Mouse (Mus musculus) left cerebral cortex, adult 6 months (tissue): ENCODE results near the gene Flt3l. TPM values are rescaled to one million over a fixed set of nuclear protein-coding genes. Genes with fewer than 3 reads are reported as not detected.

Experiments
- long read RNA-seq, 2 experiments: library from polyadenylated mRNA; unstranded; transcript quantifications; one replicate each; pipeline ENCODE4 v2.0.0; 2019 to 2020
- polyA plus RNA-seq: library from polyadenylated mRNA; unstranded; fragments of <200 nt; fragmentation: Nextera tagmentation; gene quantifications from 2 replicates; pipeline ENCODE4 v1.2.3, GENCODE M21; 2021

Flt3l gene
- 0.70 and 0.99 TPM in 2 replicates for polyA plus RNA-seq
- long read RNA-seq, experiment 1, partial matches to known transcripts, result 0 of 4 reads
- long read RNA-seq, experiment 1, other reads (novel, unspliced or antisense), result 4 of 4 reads
- long read RNA-seq, experiment 2, partial matches to known transcripts, result 0 of 2 reads
- long read RNA-seq, experiment 2, other reads (novel, unspliced or antisense), result 2 of 2 reads

DNA sequence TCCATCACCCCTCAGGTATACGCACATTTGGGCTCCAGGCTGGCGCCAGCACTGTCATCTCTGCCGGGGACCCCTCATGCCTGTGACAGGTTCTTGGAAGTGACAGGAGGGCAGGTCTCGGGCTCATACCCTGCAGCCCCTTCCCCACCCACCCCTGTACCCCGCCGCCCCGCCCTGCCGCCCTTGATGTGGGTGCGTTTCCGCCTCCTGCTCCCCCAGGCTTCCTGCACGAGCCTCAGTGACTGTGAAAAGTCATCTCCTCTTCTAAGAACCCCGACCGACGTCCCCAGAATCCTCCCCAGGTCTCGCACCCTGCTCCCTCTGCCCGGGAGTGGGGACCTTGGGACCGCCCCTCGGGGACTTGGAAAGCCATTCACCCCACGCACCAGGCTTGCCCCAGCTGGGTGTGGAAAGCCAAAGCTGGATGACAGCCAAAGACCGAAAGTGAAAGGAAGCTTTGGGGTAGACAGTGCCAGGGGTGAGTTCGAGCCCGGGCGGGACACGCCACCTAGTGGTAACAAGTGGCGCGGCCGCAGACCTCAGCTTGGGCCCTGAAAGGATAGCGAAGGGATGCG is at the start of gene Flt3l, which contains the start of gene Gm45713:
Gene Flt3l (minus strand): TSS at position 440 of the 575 bp plus-strand sequence.
Gene Gm45713 (minus strand): TSS at position 239 of the 575 bp plus-strand sequence.

DNA sequence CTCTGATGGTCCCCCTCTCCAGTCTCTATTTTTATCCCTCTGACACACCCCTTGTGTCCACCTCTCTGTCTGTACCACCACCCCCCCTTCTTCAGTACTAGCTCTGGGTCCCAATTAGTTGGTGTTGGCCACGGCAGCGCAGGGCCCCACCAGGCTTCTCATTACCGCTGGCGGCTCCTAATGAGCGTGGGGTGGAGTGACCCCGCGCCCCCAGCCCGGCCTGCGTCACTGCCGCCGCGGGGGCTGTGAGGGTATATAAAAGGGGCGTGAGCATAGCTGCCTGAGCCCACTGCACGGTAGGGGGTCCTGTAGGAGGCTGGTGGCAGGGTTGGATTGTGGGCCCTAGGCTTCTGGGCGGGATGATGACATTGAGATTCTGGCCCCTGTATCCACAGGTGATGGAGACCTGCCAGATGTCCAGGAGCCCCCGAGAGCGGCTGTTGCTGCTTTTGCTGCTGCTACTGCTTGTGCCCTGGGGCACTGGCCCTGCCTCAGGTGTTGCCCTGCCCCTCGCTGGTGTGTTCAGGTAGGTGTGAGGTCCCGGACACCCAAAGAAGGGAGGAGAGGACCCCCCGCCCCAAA is 44.8 kb upstream of the Flt3l start, which contains the start of gene Pth2:
Gene Pth2 (plus strand): TSS at position 100 of the 582 bp plus-strand sequence.

DNA sequence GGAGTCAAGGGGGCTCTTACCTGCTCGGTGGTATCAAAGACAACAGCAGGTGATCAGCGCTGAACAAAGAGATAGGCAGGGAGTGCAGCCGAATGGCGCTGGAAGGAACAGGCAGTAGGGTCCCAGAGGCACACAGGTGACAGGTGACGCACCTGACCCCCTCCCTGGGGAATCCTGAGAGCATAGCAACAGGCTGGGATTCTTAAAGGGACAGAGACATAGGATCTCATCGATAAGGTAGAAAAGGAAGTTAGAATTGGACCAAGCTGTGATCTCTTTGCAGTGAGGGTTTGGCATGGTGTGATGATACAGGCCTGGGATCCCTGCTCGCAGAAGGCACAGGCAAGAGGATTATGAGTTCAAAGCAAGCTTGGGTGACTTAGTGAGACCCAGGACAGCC is 43.2 kb upstream of the Flt3l start, which contains the start of gene Gfy:
Gene Gfy (minus strand): TSS at position 101 of the 400 bp plus-strand sequence.

DNA sequence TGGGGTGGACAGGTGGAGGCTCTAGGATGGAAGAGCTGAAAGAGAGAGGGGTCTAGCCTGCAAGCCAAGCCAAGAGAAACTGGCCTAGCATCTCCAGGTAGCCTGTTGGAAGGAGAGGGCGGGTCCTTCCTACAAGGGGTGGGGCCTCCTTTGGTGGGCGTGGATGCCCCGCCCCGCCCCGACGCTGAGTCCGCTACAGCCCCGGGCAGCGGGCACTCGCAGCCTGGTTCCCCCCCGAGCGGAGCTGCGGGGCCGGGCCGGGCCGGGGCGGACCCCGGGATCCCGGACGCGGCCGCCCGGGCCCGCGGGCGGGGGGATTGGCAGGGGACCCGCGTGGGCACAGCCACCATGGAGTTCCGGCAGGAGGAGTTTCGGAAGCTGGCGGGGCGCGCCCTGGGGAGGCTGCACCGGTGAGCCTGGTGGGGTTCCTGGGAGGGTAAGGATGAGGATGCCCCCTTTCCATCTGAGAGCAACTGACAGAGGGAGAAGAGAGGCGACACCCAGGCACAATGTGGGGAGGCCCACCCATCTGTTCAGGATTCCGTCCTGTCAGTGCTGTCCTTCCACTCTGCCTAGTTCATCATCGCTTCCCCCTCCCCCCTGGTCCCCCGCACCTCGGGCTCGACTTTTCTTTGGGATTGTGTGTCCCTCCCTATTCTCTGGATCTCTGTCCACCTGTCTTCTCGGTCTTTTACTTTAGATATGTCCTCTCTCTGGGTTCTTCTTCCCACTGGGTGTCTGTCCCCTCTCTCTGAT is 27.7 kb upstream of the Flt3l start, which contains the start of gene Slc17a7:
Gene Slc17a7 (plus strand): TSS at position 215 of the 756 bp plus-strand sequence.

DNA sequence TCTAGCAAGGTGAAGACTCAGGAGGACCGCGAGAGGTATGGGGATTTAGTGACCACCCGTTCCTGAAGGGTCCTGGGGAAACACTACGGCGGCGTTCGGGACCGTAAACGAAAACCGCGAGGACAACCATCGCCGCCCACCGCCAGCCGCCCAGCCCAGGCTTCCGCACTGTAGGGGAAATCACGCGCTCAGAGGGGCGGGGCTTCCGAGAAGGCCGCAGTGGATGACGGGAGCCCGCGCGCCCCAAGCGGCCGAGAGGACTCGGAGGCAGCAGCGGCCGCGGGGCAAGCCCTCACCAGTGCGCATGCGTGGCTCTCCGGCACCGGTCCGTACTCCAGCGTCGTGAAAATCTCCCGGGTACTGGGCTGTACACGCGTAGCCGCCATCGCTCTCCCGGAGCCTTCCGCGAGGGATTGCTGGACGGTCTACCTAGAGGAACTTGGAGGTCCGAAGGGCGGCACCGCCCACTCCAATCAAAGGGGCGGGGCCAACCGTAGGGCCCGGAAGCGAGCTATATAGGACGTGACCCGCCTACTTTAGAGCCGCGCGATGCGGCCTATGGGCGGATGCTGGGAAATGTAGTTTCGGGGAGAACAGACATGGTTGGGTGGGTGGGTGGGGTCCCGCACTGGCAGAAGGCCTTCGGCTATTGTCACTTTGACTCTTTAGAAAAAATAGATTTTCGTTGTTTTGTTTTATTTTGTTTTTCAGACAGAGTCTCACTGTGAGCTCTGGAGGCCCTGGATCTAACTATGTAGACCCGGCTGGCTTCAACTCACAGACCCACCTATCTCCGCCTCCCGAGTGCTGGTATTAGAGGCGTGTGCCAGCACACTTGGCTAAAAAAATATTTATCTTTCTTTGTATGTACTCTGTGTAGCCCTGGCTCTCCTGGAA is 18.1 kb upstream of the Flt3l start, which contains the start of the genes Pih1d1 and Aldh16a1:
Gene Pih1d1 (plus strand): TSS at position 208 of the 897 bp plus-strand sequence.
Gene Aldh16a1 (minus strand): TSS at position 489 of the 897 bp plus-strand sequence.

DNA sequence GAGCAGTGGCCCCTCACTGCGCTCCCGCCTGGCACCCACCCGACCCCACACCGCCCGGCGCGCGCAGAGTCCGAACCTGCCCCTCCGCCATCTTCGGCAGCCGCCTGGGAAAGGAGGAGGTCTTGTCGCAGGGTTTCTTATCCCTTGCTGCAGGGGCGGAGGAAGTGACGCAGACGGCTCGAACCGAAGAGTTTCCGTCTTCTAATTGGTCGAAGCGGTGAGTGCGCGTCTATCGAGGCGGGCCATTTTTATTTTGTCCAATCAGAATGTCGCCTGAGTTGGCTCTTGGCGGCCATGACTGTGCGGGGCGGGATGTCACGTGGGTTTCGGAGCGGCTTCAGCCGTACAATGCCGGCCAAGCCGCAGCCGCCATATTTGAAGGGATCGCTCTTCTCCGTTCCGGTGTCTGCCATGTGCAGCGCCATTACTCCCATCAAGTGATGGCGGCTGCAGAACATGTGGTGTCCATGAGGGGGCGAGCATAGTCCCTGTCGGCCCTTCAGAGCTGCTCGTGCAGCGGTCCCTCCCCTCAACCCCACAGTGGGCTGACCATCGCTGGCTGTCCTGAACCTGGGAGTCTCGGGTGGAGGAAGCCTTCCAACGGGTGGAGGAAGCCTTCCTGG is 7.5 kb downstream of the Flt3l start, which contains the start of gene Rpl13a:
Gene Rpl13a (minus strand): TSS at position 138 of the 623 bp plus-strand sequence.

DNA sequence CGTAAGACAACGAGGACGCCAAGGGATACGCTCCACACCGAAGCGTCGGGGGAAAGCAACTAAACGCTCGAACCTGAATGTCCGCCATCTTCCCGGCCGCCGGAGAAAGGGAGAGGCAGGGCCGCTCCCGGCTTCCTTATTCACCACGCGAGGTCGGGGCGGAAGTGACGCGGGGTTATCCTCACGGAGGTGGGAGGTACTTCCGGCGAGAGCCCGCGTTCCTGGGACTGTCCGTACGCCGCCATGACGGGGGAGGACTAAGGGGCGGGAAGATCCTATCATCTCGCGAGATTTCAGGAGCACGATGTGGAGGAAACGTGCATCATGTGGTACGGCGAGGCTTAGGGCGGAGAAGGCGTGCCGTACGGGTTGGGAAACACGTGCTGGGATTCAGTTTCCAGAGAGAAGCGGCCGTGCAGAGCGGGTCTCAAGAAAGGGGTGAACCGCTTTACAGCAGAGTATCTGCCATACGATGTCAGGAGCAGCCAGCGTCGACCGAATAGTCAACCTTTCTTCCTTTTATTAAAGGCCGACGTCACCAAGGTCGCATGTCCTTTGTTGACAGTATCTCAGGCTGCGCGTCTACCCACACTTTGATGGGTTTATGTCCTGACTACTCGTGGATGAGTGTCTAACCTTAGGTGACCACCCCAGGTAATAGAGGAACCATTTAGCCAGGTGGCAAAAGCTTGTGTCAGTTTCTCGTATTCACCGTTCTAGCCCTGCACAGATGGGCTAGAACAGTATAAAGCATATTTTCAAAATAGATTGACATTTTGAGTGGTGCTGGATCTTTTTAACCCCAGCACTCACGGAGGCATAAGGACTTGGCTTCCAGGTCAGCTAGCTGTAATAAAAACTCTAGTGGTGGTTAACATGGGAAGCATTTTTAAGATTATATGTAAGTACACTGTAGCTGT is 11.7 kb downstream of the Flt3l start, which contains the start of gene Rps11:
Gene Rps11 (minus strand): TSS at position 216 of the 920 bp plus-strand sequence.

DNA sequence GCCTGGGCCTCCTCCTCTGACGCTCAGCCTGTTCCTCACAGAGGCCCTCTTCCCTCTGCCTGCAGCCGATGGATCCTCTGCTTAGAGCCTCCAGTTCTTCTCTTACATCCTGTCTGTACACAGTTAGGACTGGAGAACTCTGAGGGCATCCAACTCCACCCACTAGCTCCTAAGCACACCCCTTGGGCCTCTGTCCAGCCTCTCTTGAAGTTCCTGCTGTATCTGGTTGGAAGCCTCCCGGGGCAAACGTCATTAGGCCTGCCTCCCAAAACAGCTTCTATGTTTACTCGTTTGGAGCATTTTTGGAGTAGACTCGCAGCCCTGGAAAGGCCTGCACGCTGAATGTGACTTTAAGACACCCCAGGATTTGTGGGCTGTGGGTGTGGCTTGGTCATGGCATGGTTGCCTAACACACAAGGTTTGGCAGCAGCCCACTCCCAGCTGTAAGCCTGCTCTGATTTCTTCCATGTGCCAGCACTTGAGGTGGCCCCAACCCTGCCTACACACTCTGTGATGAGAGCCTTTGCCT is 32.5 kb downstream of the Flt3l start, which contains the start of gene Fcgrt:
Gene Fcgrt (minus strand): TSS at position 200 of the 529 bp plus-strand sequence.

DNA sequence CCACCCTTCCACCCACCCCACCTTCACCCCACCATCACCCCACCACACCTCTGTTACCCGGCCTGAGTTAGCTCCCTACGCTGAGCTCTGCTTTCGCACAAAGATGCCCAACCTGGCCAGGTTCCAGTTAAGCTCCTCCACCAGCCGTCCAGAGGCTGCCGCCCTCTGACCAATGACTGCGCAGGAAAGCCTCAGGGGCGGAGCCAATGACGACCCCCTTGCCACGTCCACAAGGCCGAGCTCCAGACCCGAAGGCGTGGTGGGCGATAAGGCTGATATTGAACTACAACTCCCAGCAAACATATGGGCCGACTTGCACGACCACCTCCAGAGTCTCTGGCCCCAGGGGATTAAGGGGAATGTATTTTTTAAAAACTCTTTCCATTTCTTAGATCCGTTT is 44.2 kb downstream of the Flt3l start, which contains the start of gene Rcn3:
Gene Rcn3 (minus strand): TSS at position 174 of the 400 bp plus-strand sequence.

Other genes starting within 250 kb of the Flt3l start
- 114 and 117 TPM in 2 replicates for gene Med25, start 243.7 kb downstream of the Flt3l start, polyA plus RNA-seq
- 11.3 and 12.2 TPM in 2 replicates for gene Fuz, start 240.4 kb downstream of the Flt3l start, polyA plus RNA-seq
- gene Ap2a1, start 206.9 kb downstream of the Flt3l start, polyA plus RNA-seq, result 27.8 and 116 TPM in 2 replicates
- 0.91 and 0.97 TPM in 2 replicates for gene Tsks, start 193.2 kb downstream of the Flt3l start, polyA plus RNA-seq
- gene Cpt1c, start 161.6 kb downstream of the Flt3l start, polyA plus RNA-seq, result 48.7 and 54.3 TPM in 2 replicates
- 9.6 and 17.5 TPM in 2 replicates for gene Prmt1, start 149.9 kb downstream of the Flt3l start, polyA plus RNA-seq
- 11.6 and 14.6 TPM in 2 replicates for gene Irf3, start 138.8 kb downstream of the Flt3l start, polyA plus RNA-seq
- gene Bcl2l12, start 137.7 kb downstream of the Flt3l start, polyA plus RNA-seq, result 2.0 and 2.6 TPM in 2 replicates
- gene Scaf1, start 120.1 kb downstream of the Flt3l start, polyA plus RNA-seq, result 61.4 and 61.9 TPM in 2 replicates
- gene Rras, start 118.5 kb downstream of the Flt3l start, polyA plus RNA-seq, result 5.0 and 5.8 TPM in 2 replicates
- 3.6 and 6.1 TPM in 2 replicates for gene Prr12, start 83.6 kb downstream of the Flt3l start, polyA plus RNA-seq
- 36.5 and 47.8 TPM in 2 replicates for gene Nosip, start 74.0 kb downstream of the Flt3l start, polyA plus RNA-seq
- gene Prrg2, start 73.8 kb downstream of the Flt3l start, polyA plus RNA-seq, result 11.7 and 12.1 TPM in 2 replicates
- gene Rcn3, start 44.2 kb downstream of the Flt3l start, polyA plus RNA-seq, result 9.5 and 14.4 TPM in 2 replicates
- gene Fcgrt, start 32.6 kb downstream of the Flt3l start, polyA plus RNA-seq, result 26.0 and 28.5 TPM in 2 replicates
- 1,227 and 1,374 TPM in 2 replicates for gene Rps11, start 12.0 kb downstream of the Flt3l start, polyA plus RNA-seq
- gene Rpl13a, start 7.7 kb downstream of the Flt3l start, polyA plus RNA-seq, result 2,046 and 2,172 TPM in 2 replicates
- 0.14 TPM in 1 of 2 replicates, not detected in the other for gene Gm45713, start 201 bp downstream of the Flt3l start, polyA plus RNA-seq
- 37.8 and 48.3 TPM in 2 replicates for gene Pih1d1, start 17.9 kb upstream of the Flt3l start, polyA plus RNA-seq
- 4.8 TPM in 2 replicates for gene Aldh16a1, start 18.2 kb upstream of the Flt3l start, polyA plus RNA-seq
- 45.6 and 104 TPM in 2 replicates for gene Slc17a7, start 27.5 kb upstream of the Flt3l start, polyA plus RNA-seq
- 0.05 TPM in 1 of 2 replicates, not detected in the other for gene Gfy, start 43.1 kb upstream of the Flt3l start, polyA plus RNA-seq
- gene Pth2, start 44.6 kb upstream of the Flt3l start, polyA plus RNA-seq, result not detected in 2 replicates
- gene Ccdc155, start 68.5 kb upstream of the Flt3l start, polyA plus RNA-seq, result 3.6 and 4.4 TPM in 2 replicates
- 41.8 and 55.2 TPM in 2 replicates for gene Dkkl1, start 75.7 kb upstream of the Flt3l start, polyA plus RNA-seq
- 0.40 and 2.1 TPM in 2 replicates for gene Tead2, start 79.3 kb upstream of the Flt3l start, polyA plus RNA-seq
- gene Cd37, start 102.7 kb upstream of the Flt3l start, polyA plus RNA-seq, result 9.9 and 10.6 TPM in 2 replicates
- 1.1 and 1.6 TPM in 2 replicates for gene Slc6a16, start 104.7 kb upstream of the Flt3l start, polyA plus RNA-seq
- gene Slc6a21, start 141.1 kb upstream of the Flt3l start, polyA plus RNA-seq, result not detected in 2 replicates
- 9.2 and 15.2 TPM in 2 replicates for gene Trpm4, start 197.3 kb upstream of the Flt3l start, polyA plus RNA-seq
- gene Hrc, start 198.9 kb upstream of the Flt3l start, polyA plus RNA-seq, result 0.05 and 0.11 TPM in 2 replicates
- gene Ppfia3, start 230.6 kb upstream of the Flt3l start, polyA plus RNA-seq, result 11.0 and 32.9 TPM in 2 replicates
- 270 and 272 TPM in 2 replicates for gene Lin7b, start 234.2 kb upstream of the Flt3l start, polyA plus RNA-seq